Mouse (Mus musculus): Measurements from ENCODE around the gene Fgfr2.

DNA sequence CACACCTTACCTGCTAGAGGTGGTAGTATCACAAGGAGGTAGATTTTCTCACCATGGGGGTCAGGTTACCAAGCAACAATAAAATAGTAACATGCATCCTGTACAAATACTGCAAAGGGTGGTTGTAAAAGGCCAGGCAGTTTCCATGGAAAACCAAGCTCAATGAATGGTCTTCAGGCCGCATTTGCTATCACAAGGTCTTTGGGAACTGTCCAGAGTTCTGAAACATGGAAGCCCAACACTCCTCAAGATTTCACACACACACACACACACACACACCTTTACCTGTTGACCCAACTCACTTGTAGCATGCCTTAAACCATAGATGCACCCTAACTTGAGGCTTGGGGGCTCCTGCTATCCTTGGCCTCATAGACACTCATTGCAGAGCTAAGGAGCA is 1878.2 kb downstream of the Fgfr2 start:
- TF ChIP-seq ZC3H11A (IDR thresholded peaks at IDR 0.05; ENCODE audit: borderline replicate concordance, low read depth, low read length): no peak
- no peak for TF ChIP-seq ZNF384 (IDR thresholded peaks at IDR 0.05; ENCODE audit: low read depth, low read length)
- no peak for TF ChIP-seq MAFK (IDR thresholded peaks at IDR 0.05; ENCODE audit: insufficient read depth, low read depth, low read length)
- TF ChIP-seq CHD2 (IDR thresholded peaks at IDR 0.05; ENCODE audit: low read depth, low read length): no peak
- TF ChIP-seq HCFC1 (IDR thresholded peaks at IDR 0.05; ENCODE audit: borderline replicate concordance, insufficient read depth, low read length): no peak
